Mouse (Mus musculus): ENCODE measurements around the gene Ssr1. TPM values are rescaled to one million over a fixed set of nuclear protein-coding genes. Genes with fewer than 3 reads are reported as not detected.

The Ssr1 gene
- polyA plus RNA-seq, 1 experiment, result 44.7 TPM

DNA sequence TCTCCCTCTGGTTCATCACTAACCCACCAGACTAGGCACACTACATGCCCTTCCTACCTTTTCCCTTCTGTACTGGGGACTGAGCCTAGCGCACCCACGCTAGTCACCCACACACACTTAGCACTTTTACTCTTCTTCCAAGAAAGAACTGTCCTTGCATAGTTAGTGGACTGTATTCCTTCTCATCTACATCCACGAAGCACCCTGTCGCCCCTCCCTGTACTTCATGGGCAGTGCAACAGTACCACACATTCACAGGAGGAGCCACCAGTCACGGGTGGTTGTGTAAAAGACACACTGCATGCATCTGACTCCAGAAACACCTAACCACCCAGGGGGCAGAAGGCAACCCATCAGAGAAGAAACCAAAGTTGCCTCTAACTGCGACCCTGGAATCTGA, 20.0 kb downstream of the Ssr1 start:
- Histone ChIP-seq H3K4me3 (no peak overlapping the region), H3K4me2 (ENCODE audit: low read depth) (no peak overlapping the region), H3K36me3 (ENCODE audit: control insufficient read depth, insufficient read depth) (peaks cover 20% of the 10 kb centered on the region), H3K27me3 (ENCODE audit: control insufficient read depth, insufficient read depth, insufficient read length) (no peaks in the 10 kb centered on the region), H3K79me2 (ENCODE audit: control insufficient read depth, insufficient read depth) (no peaks in the 10 kb centered on the region), H3ac (ENCODE audit: control insufficient read depth, insufficient read length) (no peak overlapping the region)
- no peak for TF ChIP-seq TCF12 (IDR thresholded peaks at IDR 0.05; ENCODE audit: insufficient read depth, poor library complexity, severe bottlenecking)

DNA sequence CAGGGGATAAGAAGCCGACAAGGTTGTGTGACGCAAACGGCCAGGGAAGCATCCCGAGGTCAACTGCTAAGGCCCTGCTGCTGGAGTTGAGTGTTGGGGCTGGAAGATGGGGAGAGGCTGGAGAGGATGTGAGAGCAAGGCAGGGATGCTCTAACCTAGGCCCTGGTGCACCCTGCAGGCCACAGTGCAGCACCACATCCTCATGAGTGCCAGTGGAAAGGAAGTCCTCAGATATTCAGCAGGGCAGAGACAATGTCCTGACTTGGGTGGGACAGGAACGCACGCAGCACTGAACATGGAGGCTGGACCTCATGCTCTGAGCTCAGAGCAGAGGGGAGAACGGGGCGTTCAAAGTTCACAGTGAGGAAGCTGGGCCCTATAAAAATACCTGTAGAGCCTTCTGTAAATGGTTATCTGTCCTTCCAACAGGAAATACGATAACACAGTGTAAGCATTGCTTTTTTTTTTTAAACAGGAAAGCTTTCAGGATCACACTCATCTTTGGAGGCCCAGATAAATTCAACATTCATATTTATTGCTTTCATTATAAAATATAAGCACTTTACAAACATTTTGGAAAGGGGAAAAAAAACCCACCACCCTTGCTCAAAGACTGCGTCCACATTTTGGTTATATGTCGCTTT, 23.0 kb downstream of the Ssr1 start:
- Histone ChIP-seq H3K27me3 (ENCODE audit: control insufficient read depth, insufficient read depth, insufficient read length) (no peaks in the 10 kb centered on the region), H3K4me3 (no peak overlapping the region), H3K4me2 (ENCODE audit: low read depth) (no peak overlapping the region), H3ac (ENCODE audit: control insufficient read depth, insufficient read length) (no peak overlapping the region), H3K79me2 (ENCODE audit: control insufficient read depth, insufficient read depth) (no peaks in the 10 kb centered on the region), H3K36me3 (ENCODE audit: control insufficient read depth, insufficient read depth) (no peaks in the 10 kb centered on the region)
- TF ChIP-seq POLR2AphosphoS2 (IDR thresholded peaks at IDR 0.05; ENCODE audit: insufficient read length, low read depth) (peak; percentile 30), USF1 (IDR thresholded peaks at IDR 0.05; ENCODE audit: low read depth) (no peak)

DNA sequence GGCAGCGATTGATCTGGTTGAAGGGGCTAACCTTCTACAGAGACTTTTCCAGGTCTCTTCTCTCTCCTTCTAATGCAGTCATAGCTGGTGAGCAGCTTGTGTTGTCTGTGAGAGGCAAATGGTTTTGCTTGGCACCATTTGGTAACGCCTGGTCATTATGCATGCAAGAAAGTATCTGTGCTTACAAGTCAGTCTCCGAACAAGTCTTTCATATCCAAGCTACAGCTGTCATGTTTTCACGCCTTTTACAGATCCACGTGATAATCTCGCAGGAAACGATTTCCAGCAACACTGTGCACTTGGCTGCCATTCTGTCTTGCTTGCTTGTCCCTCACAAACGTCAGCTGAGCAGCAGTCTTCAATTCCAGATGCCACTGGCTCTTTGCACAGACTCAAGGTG, 24.0 kb downstream of the Ssr1 start:
- no peak for TF ChIP-seq MYOG (IDR thresholded peaks at IDR 0.05; ENCODE audit: control insufficient read depth in 1 of 3, insufficient read depth in 1 of 3, insufficient read length in 2 of 3, low read depth in 2 of 3)
- no peak for TF ChIP-seq USF1 (IDR thresholded peaks at IDR 0.05; ENCODE audit: low read depth)
- no peak for TF ChIP-seq E2F4 (IDR thresholded peaks at IDR 0.05; ENCODE audit: insufficient read depth)
- TF ChIP-seq POLR2AphosphoS2 (IDR thresholded peaks at IDR 0.05; ENCODE audit: insufficient read length, low read depth), result no peak
- no peak for TF ChIP-seq POLR2A (IDR thresholded peaks at IDR 0.05; ENCODE audit: insufficient read length, low read depth)
- TF ChIP-seq TCF12 (IDR thresholded peaks at IDR 0.05; ENCODE audit: insufficient read depth, poor library complexity, severe bottlenecking), result no peak
- no peak for TF ChIP-seq CEBPB (IDR thresholded peaks at IDR 0.05; ENCODE audit: insufficient read depth, poor library complexity, severe bottlenecking)
- no peak for TF ChIP-seq REST (IDR thresholded peaks at IDR 0.05; ENCODE audit: insufficient read depth, insufficient read length)
- no peak for TF ChIP-seq SRF (IDR thresholded peaks at IDR 0.05; ENCODE audit: control insufficient read depth, insufficient read length, low read depth)
- no peak for TF ChIP-seq TCF3 (IDR thresholded peaks at IDR 0.05; ENCODE audit: insufficient read length, low read depth)
- TF ChIP-seq MAX (IDR thresholded peaks at IDR 0.05; ENCODE audit: low read depth), result no peak
- no peak for TF ChIP-seq MYOD1 (IDR thresholded peaks at IDR 0.05; ENCODE audit: control insufficient read depth in 1 of 3, insufficient read length in 2 of 3, low read depth in 2 of 3)

DNA sequence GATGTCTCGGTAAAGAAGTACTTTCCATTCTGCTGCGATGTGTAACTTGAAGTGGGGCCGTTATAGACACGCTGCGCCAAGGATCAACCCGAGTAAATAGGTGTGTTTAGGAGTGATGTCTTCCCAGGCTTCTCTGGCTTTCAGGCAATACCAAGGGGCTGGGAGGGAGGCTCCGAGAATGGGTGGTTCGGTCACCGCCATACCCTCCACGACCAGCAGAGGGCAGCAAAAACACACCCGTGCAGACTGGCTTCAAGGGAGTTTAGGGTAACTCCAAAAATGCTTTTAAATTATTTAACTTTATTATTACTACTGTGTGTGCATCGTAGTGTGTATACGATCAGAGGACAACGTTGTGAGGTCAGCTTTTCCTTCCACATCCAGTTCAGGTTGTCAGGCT, 24.7 kb downstream of the Ssr1 start:
- Histone ChIP-seq H3K27me3 (ENCODE audit: control insufficient read depth, insufficient read depth, insufficient read length) (no peaks in the 10 kb centered on the region), H3ac (ENCODE audit: control insufficient read depth, insufficient read length) (no peak overlapping the region), H3K79me2 (ENCODE audit: control insufficient read depth, insufficient read depth) (no peaks in the 10 kb centered on the region), H3K4me3 (no peak overlapping the region), H3K36me3 (ENCODE audit: control insufficient read depth, insufficient read depth) (no peaks in the 10 kb centered on the region), H3K4me2 (ENCODE audit: low read depth) (no peak overlapping the region)
- TF ChIP-seq TCF3 (IDR thresholded peaks at IDR 0.05; ENCODE audit: insufficient read length, low read depth) (no peak), POLR2A (IDR thresholded peaks at IDR 0.05; ENCODE audit: insufficient read length, low read depth) (no peak), CEBPB (IDR thresholded peaks at IDR 0.05; ENCODE audit: insufficient read depth, poor library complexity, severe bottlenecking) (no peak), MYOD1 (IDR thresholded peaks at IDR 0.05; ENCODE audit: control insufficient read depth in 1 of 3, insufficient read length in 2 of 3, low read depth in 2 of 3) (no peak), E2F4 (IDR thresholded peaks at IDR 0.05; ENCODE audit: insufficient read depth) (no peak), TCF12 (IDR thresholded peaks at IDR 0.05; ENCODE audit: insufficient read depth, poor library complexity, severe bottlenecking) (no peak), MAX (IDR thresholded peaks at IDR 0.05; ENCODE audit: low read depth) (no peak), SRF (IDR thresholded peaks at IDR 0.05; ENCODE audit: control insufficient read depth, insufficient read length, low read depth) (no peak), USF1 (IDR thresholded peaks at IDR 0.05; ENCODE audit: low read depth) (no peak), REST (IDR thresholded peaks at IDR 0.05; ENCODE audit: insufficient read depth, insufficient read length) (no peak), MYOG (IDR thresholded peaks at IDR 0.05; ENCODE audit: control insufficient read depth in 1 of 3, insufficient read depth in 1 of 3, insufficient read length in 2 of 3, low read depth in 2 of 3) (no peak), POLR2AphosphoS2 (IDR thresholded peaks at IDR 0.05; ENCODE audit: insufficient read length, low read depth) (no peak)

More for the DNA sequence above, 24.0 kb downstream of the Ssr1 start:
- Histone ChIP-seq H3ac (ENCODE audit: control insufficient read depth, insufficient read length) (no peak overlapping the region), H3K27me3 (ENCODE audit: control insufficient read depth, insufficient read depth, insufficient read length) (no peaks in the 10 kb centered on the region), H3K79me2 (ENCODE audit: control insufficient read depth, insufficient read depth) (no peaks in the 10 kb centered on the region), H3K36me3 (ENCODE audit: control insufficient read depth, insufficient read depth) (no peaks in the 10 kb centered on the region), H3K4me3 (no peak overlapping the region), H3K4me2 (ENCODE audit: low read depth) (no peak overlapping the region)

DNA sequence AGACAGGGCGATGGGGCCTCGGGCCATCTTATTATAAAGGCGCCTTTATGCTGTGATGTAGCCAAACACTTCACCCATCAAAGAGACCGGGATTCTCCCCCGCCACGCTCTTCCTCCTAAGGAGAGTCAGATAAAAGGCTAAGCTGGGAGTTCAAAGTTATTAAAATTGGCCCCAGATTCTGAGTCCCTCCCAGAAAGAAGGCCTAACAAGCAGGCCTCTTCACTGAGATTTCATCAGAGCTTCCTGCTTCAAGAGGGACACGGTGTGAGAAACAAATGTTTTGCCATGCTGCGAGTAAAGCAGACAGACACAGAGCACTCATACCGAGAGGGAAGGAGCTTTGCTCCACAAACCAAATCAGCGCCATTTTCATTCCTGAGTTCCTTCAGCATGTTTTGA, 26.5 kb downstream of the Ssr1 start:
- Histone ChIP-seq H3K27me3 (ENCODE audit: control insufficient read depth, insufficient read depth, insufficient read length) (no peaks in the 10 kb centered on the region), H3K79me2 (ENCODE audit: control insufficient read depth, insufficient read depth) (no peaks in the 10 kb centered on the region), H3ac (ENCODE audit: control insufficient read depth, insufficient read length) (no peak overlapping the region), H3K4me3 (no peak overlapping the region), H3K4me2 (ENCODE audit: low read depth) (no peak overlapping the region), H3K36me3 (ENCODE audit: control insufficient read depth, insufficient read depth) (no peaks in the 10 kb centered on the region)
- no peak for TF ChIP-seq POLR2AphosphoS2 (IDR thresholded peaks at IDR 0.05; ENCODE audit: insufficient read length, low read depth)
- TF ChIP-seq USF1 (IDR thresholded peaks at IDR 0.05; ENCODE audit: low read depth), result no peak
- no peak for TF ChIP-seq MAX (IDR thresholded peaks at IDR 0.05; ENCODE audit: low read depth)

Measured in myocyte (in vitro differentiated cells).